ENCODE assay signal across 14 mouse cellular contexts in genomic region chr11:108983409-108984064, GRCm38 (mm10).
A peak's percentile ranks its signal among the peaks of the same experiment; 100 is the strongest.
DNase-seq lines count a peak whose midpoint lies in the region.
"Had no signal": no experiment of that assay in that cellular context is flagged by ENCODE, and none has a peak within 500 bp of the region (broad histone marks: within the 10 kb centered on the region; RNA-seq: fewer than 3 reads in every experiment).

No protein-coding gene starts in this region.

- DNase-seq in cerebellum, postnatal 10 days, result peak; percentile 57 to 58
- DNase-seq in cerebellum, adult 9-11 months, result no peak
- DNase-seq in layer of hippocampus, adult 11-12 months (ENCODE audit: low spot score), result peak; percentile 18
- DNase-seq in layer of hippocampus, postnatal 36 days, result no peak
- peak; percentile 40 to 59 for DNase-seq in right cerebral cortex, postnatal 10 days (ENCODE audit: low spot score in 2 of 2)
- DNase-seq in right cerebral cortex, postnatal 36 days (ENCODE audit: low spot score in 2 of 2), result no peak
- DNase-seq: B cell, adult 2 months; cerebellum, adult 11-12 months; cerebellum, postnatal 25 days; heart, adult 2 months; heart, postnatal 4 days; kidney, adult 11 months; kidney, postnatal 14 days; thymus, postnatal 4 days had no signal

Comparison
In these comparisons a context has a peak if more than half of its experiments do, and no peak if none do; other contexts are left out.
1. DNase-seq: peak in cerebellum, postnatal 10 days (2 of 2), layer of hippocampus, adult 11-12 months (single experiment) and right cerebral cortex, postnatal 10 days (2 of 2); none in cerebellum, adult 9-11 months (single experiment), layer of hippocampus, postnatal 36 days (0 of 2) and right cerebral cortex, postnatal 36 days (0 of 2).